Mouse (Mus musculus): ENCODE measurements around the gene Gm49630. TPM values are rescaled to one million over a fixed set of nuclear protein-coding genes. Genes with fewer than 3 reads are reported as not detected.
A peak's percentile ranks its signal among the peaks of the same experiment; 100 is the strongest.
"Not testable (repeated sequence)": the region's sequence is repeated elsewhere in the genome, so short reads cannot be mapped to it uniquely, and the experiment has no call there.

The Gm49630 gene
- not detected in 2 replicates for total RNA-seq (2015)
- total RNA-seq (2017) = not detected in 2 replicates

- not testable (repeated sequence) for ATAC-seq (replicated peaks; ENCODE audit: poor library complexity)
These were observed at the start of gene Gm49630 for GRCm38 (mm10) chr17:7371879-7372278. Gene Gm49630, minus strand, starts transcription at chr17:7371979.

- peak; percentile 99 for ATAC-seq (replicated peaks; ENCODE audit: poor library complexity)
These were observed 48.6 kb upstream of the Gm49630 start for GRCm38 (mm10) chr17:7420191-7420973.

DNA sequence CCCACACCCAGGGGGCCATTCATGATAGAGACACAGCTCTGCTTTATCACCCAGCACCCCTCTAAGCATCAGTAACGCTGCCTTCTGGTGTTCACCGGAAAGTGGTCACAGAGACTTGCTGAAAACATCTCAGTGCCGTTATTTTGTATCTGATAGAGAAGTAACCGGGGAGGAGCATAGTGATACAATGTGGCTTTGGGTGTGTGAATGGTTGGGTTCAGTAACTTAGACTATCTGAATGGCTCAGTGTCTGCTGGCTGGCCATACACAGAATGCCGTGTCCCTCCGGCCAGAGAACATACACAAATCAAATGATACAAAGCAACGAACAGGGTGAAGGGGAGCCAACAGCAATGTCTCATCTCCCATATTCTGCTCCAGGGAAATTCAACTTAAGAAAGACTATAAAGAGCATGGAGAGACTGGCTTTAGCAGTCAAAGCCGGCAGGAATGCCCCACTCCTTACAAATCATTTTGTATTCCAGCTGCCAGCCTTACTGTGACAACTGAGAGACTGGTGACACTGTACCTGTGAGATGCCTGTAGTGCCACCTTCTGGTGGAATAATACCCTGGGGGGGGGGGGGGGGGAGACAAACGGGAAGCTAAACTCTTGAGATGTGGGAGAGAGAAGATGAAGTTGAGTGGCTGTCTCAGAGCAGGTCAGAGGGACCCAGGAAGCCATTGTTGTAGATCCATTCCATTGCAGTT, 43.0 kb upstream of the Gm49630 start:
- ATAC-seq (replicated peaks; ENCODE audit: poor library complexity) = peak; percentile 78

DNA sequence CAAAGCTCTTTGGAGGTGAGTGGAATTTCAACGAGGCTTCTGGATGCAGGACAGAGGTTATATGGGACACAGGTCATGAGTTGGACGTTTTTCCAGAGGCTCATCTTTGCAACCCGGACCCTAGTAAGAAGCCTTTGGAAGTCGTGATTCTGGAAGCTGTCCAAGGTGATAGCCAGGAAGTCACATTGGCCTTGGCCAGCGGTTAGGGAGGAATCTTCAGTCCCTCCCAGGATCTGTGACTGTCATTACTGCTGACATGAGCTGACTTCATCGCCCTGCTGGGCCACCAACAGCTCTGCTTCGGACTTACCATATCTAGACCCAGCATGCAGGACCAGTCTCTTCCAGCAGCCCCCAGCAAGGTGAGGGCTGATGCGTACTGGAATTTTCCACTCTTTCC, 41.6 kb upstream of the Gm49630 start:
- not testable (repeated sequence) for ATAC-seq (replicated peaks; ENCODE audit: poor library complexity)

GRCm38 (mm10) chr17:7399770-7400169, 28.0 kb upstream of the Gm49630 start:
- ATAC-seq (replicated peaks; ENCODE audit: poor library complexity) = not testable (repeated sequence)

- peak; percentile 79 for ATAC-seq (replicated peaks; ENCODE audit: poor library complexity)
These were observed 26.5 kb upstream of the Gm49630 start for GRCm38 (mm10) chr17:7398198-7398847.

DNA sequence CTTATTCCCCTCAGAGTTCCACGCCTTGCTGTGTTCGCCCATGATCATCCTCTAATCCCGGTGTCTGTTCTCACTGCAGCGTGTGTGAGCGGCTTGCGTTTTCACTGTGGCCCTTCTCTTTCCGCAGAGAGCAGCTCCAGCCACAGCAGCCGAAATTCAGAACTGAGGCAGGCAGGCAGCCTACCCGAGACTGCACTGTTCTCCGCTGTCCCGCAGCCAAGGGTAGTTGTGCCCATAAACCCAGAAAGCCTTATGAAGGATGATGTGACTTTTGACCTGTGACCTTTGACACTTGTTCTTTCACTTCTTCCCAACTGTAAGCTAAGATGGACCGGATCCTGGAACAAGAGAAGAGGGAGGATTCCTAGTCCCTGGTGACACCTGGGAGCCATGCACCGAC, 25.3 kb upstream of the Gm49630 start:
- ATAC-seq (replicated peaks; ENCODE audit: poor library complexity) = not testable (repeated sequence)

- ATAC-seq (replicated peaks; ENCODE audit: poor library complexity) = peak; percentile 66
These were observed 24.5 kb upstream of the Gm49630 start for GRCm38 (mm10) chr17:7396288-7396687.

DNA sequence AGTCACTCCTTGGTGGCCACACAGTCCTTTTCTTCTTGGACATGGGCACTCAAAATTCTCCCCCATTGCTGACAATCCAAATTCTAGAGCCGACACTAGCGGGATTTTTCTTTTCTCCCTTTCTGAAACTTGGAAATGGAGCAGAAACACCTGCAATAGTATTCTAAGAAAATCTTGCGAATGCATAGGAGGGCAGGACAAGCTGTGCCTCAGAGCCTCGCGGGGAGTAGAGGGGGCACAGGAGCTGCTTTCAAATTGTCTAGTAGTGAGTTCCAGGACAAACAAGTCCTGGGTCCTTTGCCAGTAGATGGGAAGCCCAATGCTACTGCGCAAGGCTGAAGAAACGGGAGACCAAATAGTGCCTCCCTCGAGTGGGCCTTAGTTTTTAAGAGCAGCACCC, 23.9 kb upstream of the Gm49630 start:
- not testable (repeated sequence) for ATAC-seq (replicated peaks; ENCODE audit: poor library complexity)

DNA sequence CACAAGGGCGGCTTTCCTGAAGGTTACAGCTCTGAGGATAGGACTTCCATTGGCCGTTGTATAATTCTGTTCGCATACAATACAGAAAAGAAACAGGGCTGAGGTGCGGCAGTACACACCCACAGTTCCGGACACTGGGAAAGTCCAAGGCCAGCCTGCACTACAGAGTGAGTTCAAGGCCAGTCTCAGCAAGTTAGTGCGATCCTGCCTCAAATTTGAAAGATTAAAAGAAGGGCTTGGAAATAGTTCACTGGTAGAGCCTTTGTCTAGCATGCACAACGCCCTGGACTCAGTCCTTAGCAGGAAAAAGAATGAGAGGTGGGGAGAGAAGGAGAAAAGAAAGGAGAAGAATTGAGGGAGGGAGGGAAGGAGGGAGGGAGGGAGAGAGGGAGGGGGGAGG, 23.3 kb upstream of the Gm49630 start:
- ATAC-seq (replicated peaks; ENCODE audit: poor library complexity) = not testable (repeated sequence)

DNA sequence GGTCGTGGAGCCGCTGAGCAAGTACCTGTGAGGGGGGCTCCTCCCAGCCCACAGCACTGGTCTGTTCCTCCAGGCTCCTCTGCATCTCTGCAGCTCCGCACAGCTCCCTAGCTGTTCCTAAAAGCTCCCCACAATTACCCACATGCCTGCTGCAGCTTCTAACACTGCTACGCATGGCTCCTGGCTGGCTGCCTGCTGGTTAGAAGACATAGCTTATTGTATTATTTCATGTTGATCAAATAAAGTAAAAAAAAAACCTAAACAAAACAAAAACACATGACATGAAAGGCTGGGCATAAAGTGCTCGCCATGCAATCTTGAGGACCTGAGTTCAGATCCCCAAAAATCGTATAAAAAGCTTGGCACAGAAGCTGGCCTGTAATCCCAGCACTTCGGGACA, 18.1 kb upstream of the Gm49630 start:
- ATAC-seq (replicated peaks; ENCODE audit: poor library complexity) = not testable (repeated sequence)

DNA sequence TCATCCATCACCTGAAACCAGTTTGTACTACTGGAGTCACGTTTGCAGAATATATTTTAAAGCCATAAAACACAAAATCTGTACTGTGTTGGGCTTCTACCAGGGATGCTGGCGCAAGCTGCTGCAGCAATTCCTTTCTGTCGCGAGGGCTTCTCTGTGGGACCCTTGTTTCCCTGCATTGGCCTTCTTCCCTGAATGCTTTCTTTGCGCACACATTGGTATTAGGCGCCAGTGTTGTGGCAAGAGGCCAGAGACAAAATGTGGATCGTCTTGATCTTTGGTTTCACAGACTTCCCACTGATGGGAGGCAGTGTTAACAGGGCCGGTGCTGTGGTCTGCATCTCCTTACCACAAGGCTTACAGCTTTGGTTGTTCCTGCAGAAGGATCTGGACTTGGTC, 17.2 kb upstream of the Gm49630 start:
- not testable (repeated sequence) for ATAC-seq (replicated peaks; ENCODE audit: poor library complexity)

DNA sequence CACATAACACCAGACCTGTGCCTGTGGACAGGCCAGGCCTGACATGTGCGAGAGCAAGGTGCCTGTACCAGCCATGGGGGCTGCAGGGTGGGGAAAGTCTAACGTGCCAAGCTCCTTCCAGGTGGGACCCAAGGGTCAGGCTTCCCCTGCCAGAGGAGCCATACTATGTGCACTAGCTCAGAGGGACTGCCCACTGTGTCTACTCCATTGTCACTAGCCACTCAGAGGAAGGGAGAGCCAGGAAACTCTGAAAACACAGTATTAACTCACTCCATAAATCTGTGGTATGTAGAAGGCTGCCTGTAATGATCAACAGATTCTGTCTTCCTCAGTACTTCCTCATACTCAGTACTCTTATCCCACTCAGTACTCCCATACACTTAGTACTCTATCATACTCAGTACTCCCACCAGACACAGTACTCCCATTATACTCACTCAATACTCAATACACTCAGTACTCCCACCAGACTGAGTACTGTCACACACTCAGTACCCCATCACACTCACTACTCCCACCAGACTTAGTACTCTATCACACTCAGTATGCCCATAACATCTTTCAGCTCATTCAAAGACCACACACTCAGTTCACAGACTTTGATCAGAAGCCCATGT, 16.7 kb upstream of the Gm49630 start:
- not testable (repeated sequence) for ATAC-seq (replicated peaks; ENCODE audit: poor library complexity)

DNA sequence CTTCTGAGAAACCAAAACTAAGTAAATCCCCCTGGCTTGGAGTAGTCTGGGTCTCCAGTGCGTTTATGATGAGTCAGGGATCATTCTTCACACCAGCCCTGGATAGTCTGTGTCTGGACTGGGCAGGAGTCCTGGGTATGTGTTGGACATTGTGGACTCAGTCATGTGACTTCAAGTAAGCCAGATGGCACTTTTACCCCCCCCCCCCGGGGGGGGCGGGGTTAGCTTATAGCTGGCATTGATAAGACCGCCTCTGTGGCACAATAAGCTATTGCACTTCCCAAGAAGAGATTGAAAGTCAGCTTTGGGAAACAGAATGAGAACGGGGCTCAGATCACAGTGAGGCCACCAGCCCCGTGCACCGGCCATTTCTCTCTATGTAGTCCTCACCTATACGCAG, 14.2 kb upstream of the Gm49630 start:
- ATAC-seq (replicated peaks; ENCODE audit: poor library complexity) = not testable (repeated sequence)

- not testable (repeated sequence) for ATAC-seq (replicated peaks; ENCODE audit: poor library complexity)
These were observed 13.6 kb upstream of the Gm49630 start, which contains the start of gene Unc93a2 for GRCm38 (mm10) chr17:7385364-7385763. Gene Unc93a2, minus strand, starts transcription at chr17:7385464.

DNA sequence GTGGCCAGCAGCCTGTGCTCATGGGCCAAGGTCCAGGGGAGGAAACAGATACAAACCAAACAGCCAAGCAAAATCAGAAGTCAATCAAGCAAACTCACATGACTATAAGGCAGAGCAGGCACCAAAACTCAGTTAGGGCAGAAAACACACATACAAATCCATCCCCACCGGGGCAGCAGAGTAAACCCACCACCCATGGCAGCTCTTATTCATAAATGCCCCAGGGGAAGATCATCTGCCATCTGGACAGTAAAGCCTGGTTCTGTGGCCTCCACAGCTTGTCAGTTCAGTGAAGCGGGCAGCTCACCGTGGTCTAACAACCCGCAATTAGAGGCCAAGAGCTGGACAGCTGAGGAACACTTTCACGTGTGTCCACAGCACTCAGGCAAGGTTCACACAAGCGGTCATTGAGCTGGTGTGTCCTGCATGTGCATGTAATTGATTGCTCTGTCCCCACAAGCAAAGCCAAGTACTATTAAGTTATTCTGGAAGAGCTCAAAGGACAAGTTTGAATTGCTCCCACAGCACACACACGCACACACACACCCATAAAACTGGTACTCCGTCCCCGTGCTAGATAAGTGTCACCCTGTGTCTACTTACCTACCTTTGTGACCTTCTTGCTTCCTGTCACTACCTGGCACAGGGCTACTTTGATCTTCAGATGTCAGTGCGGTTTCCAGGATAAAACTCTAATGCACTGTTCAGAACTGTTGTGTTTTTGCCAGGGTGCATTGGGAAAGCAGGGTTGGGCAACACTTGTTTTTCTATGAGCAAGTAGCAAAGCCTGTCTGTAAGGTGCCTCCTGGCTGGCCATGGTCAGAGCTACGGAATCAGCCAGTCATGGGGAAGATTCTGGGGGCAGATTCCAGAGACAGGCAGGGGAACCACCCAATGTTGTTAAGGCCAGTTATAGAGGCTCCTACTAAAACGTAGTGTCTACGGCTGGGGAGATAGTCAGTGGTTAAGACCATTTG, 11.7 kb upstream of the Gm49630 start:
- ATAC-seq (replicated peaks; ENCODE audit: poor library complexity) = peak; percentile 59

GRCm38 (mm10) chr17:7382711-7383110, 10.9 kb upstream of the Gm49630 start:
- ATAC-seq (replicated peaks; ENCODE audit: poor library complexity) = not testable (repeated sequence)

DNA sequence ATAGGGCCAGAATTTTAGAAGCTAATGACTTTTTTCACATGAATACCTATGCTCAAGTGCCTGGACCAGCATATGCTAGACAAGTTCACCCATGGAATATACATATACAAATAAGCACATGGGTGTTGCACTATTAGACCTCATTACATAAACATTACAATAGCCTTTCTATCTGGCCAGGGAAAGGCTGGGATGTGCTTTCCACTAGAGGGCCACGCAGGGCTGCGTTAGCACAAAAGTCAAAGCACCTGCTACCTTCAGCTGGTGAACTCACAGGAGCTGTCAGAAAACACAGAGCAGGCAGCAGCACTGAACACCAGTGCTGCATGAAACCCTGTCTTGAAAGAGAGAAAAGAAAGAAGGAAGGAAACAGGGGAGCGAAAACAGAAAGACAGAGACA, 6.1 kb upstream of the Gm49630 start:
- peak; percentile 40 for ATAC-seq (replicated peaks; ENCODE audit: poor library complexity)

- peak; percentile 30; the same call in 1 of the 2 replicates for ATAC-seq (replicated peaks; ENCODE audit: poor library complexity)
These were observed 5.3 kb upstream of the Gm49630 start for GRCm38 (mm10) chr17:7376951-7377700.
